Mouse (Mus musculus) heart, postnatal 0 days (tissue): ENCODE results near the gene Ppp2r1a. TPM values are rescaled to one million over a fixed set of nuclear protein-coding genes. Genes with fewer than 3 reads are reported as not detected.

Source experiments
- ATAC-seq: fragments of 200-750 bp; cut with Nextera tagmentation; 2 replicates; pipeline ENCODE4 v1.8.0; 2017; ENCODE audit warnings: low read depth, moderate number of reproducible peaks, moderate library complexity; ENCODE audit not compliant: insufficient read depth
- DNase-seq: peaks from one replicate; pipeline ENCODE4 v3.0.0-alpha.2; 2016; ENCODE audit warnings: low spot score
- H3K27ac ChIP-seq: fragments of 300-500 bp; sonication (generic); 2 replicates; pipeline ENCODE4 v1.5.1; 2014; ENCODE audit warnings: low read depth, mild to moderate bottlenecking
- H3K27me3 ChIP-seq: fragments of 300-500 bp; sonication (generic); 2 replicates; pipeline ENCODE4 v1.6.1; 2014; ENCODE audit warnings: low read length, mixed read lengths; ENCODE audit not compliant: control insufficient read depth, insufficient read depth
- H3K36me3 ChIP-seq: fragments of 300-500 bp; sonication (generic); replicated peaks from 2 replicates; pipeline ENCODE4 v1.6.1; 2014; ENCODE audit warnings: low read length, mixed read lengths; ENCODE audit not compliant: control insufficient read depth, insufficient read depth
- H3K4me1 ChIP-seq: fragments of 300-500 bp; sonication (generic); 2 replicates; pipeline ENCODE4 v1.6.1; 2014; ENCODE audit warnings: antibody characterized with exemption; ENCODE audit not compliant: control insufficient read depth, insufficient read depth
- H3K4me2 ChIP-seq: fragments of 300-500 bp; sonication (generic); 2 replicates; pipeline ENCODE4 v1.6.1; 2014; ENCODE audit warnings: low read depth, mild to moderate bottlenecking, low read length, moderate library complexity
- H3K4me3 ChIP-seq: fragments of 300-500 bp; sonication (generic); 2 replicates; pipeline ENCODE4 v1.5.1; 2014; ENCODE audit warnings: low read depth, low read length
- H3K9ac ChIP-seq: fragments of 300-500 bp; sonication (generic); replicated peaks from 2 replicates; pipeline ENCODE4 v1.6.1; 2014; ENCODE audit warnings: low read depth, low read length, mixed read lengths
- H3K9me3 ChIP-seq: fragments of 300-500 bp; sonication (generic); replicated peaks from 2 replicates; pipeline ENCODE4 v1.6.1; 2016; ENCODE audit warnings: low read length; ENCODE audit not compliant: control insufficient read depth
- CTCF ChIP-seq: IDR thresholded peaks from 2 replicates; pipeline ENCODE4 v1.5.1; 2016; ENCODE audit warnings: antibody characterized with exemption, control low read depth, low read depth
- EP300 ChIP-seq: IDR thresholded peaks from 2 replicates; pipeline ENCODE4 v1.6.1; 2016; ENCODE audit warnings: antibody characterized with exemption, low read depth
- WGBS: fragments of 180-500 bp; shearing (Covaris S2); extraction: QIAGEN DNeasy Blood & Tissue Kit; methylation state at CpG from one replicate; pipeline ENCODE4 v1.1.7; 2014; 5-methylcytosine and 5-hydroxymethylcytosine counted together
- polyA plus RNA-seq: library from polyadenylated mRNA; unstranded; fragments of >200 nt; fragmentation: Nextera tagmentation; extraction: Ambion mirVana; gene quantifications from 2 replicates; pipeline ENCODE4 v1.2.1, GENCODE M21; 2015
- total RNA-seq: library from RNA; depleted of rRNA; stranded (reverse); fragments of >200 nt; gene quantifications from 2 replicates; pipeline ENCODE4 v1.2.3, GENCODE M21; 2014; ENCODE audit warnings: low replicate concordance; rRNA removed

The Ppp2r1a gene
- total RNA-seq (323 and 403 TPM in 2 replicates), polyA plus RNA-seq (264 and 279 TPM in 2 replicates)

- DNase-seq (peak; percentile 100), ATAC-seq (peak; percentile 98)
- Histone ChIP-seq H3K9me3 (no peaks in the 10 kb centered on the region), H3K4me1 (peaks cover 39% of the 10 kb centered on the region), H3K36me3 (no peaks in the 10 kb centered on the region), H3K4me2 (peak within 1 kb of the TSS; percentile 84), H3K27ac (peak within 1 kb of the TSS; percentile 99), H3K9ac (peak within 1 kb of the TSS; percentile 91), H3K4me3 (peak within 1 kb of the TSS; percentile 79), H3K27me3 (no peaks in the 10 kb centered on the region)
- WGBS, result under 1% methylated on average over 69 of the region's 69 CpGs
- TF ChIP-seq CTCF, result no peak; the same call in 1 of the 2 replicates
- peak; percentile 54 for TF ChIP-seq EP300
Measured at GRCm38 (mm10) chr17:20944985-20945891, at the start of gene Ppp2r1a. TSS of gene Ppp2r1a (plus strand) at chr17:20945311.

GRCm38 (mm10) chr17:20904991-20905390 is 40.1 kb upstream of the Ppp2r1a start, which contains the start of gene Vmn1r231:
TSS of gene Vmn1r231 (minus strand) at chr17:20905091.
- no peak within 1 kb of the TSS for H3K27ac ChIP-seq
- DNase-seq, result no peak
- no peak for ATAC-seq

GRCm38 (mm10) chr17:20919614-20920013 is 25.5 kb upstream of the Ppp2r1a start, which contains the start of gene Vmn1r232:
TSS of gene Vmn1r232 (minus strand) at chr17:20919714.
- WGBS, result 42% methylated on average over 1 of the region's 1 CpGs
- Histone ChIP-seq H3K27ac (no peak within 1 kb of the TSS), H3K4me3 (no peak within 1 kb of the TSS), H3K36me3 (no peaks in the 10 kb centered on the region), H3K9ac (no peak within 1 kb of the TSS), H3K27me3 (no peaks in the 10 kb centered on the region), H3K9me3 (no peaks in the 10 kb centered on the region), H3K4me1 (no peaks in the 10 kb centered on the region), H3K4me2 (no peak within 1 kb of the TSS)
- ATAC-seq, result no peak
- no peak for DNase-seq
- TF ChIP-seq CTCF, result no peak
- TF ChIP-seq EP300, result no peak

More at GRCm38 (mm10) chr17:20904991-20905390, 40.1 kb upstream of the Ppp2r1a start, which contains the start of gene Vmn1r231:
- WGBS, result 39% methylated on average over 2 of the region's 2 CpGs
- Histone ChIP-seq H3K9me3 (no peaks in the 10 kb centered on the region), H3K4me1 (no peaks in the 10 kb centered on the region), H3K4me2 (no peak within 1 kb of the TSS), H3K9ac (no peak within 1 kb of the TSS), H3K4me3 (no peak within 1 kb of the TSS), H3K27me3 (no peaks in the 10 kb centered on the region), H3K36me3 (no peaks in the 10 kb centered on the region)
- TF ChIP-seq EP300 (no peak), CTCF (no peak)

- H3K27ac ChIP-seq, result peak overlapping the region; percentile 95
- peaks cover 35% of the 10 kb centered on the region for H3K4me1 ChIP-seq
- H3K4me3 ChIP-seq, result peak overlapping the region; percentile 79
- 41% methylated on average over 3 of the region's 3 CpGs for WGBS
- TF ChIP-seq CTCF (no peak), EP300 (no peak)
- H3K27me3 ChIP-seq, result no peaks in the 10 kb centered on the region
- H3K9me3 ChIP-seq, result no peaks in the 10 kb centered on the region
- no peak for ATAC-seq
- H3K4me2 ChIP-seq, result peak overlapping the region; percentile 69
- H3K9ac ChIP-seq, result peak overlapping the region; percentile 72
- no peaks in the 10 kb centered on the region for H3K36me3 ChIP-seq
- no peak for DNase-seq
Measured at GRCm38 (mm10) chr17:20944226-20944625, 885 bp upstream of the Ppp2r1a start.

GRCm38 (mm10) chr17:20946026-20946565 is 985 bp downstream of the Ppp2r1a start:
- Histone ChIP-seq H3K9ac (peak overlapping the region; percentile 91), H3K27ac (peak overlapping the region; percentile 99), H3K4me1 (peaks cover 39% of the 10 kb centered on the region), H3K4me2 (peak overlapping the region; percentile 84), H3K4me3 (peak overlapping the region; percentile 79), H3K36me3 (peaks cover 2% of the 10 kb centered on the region; the same call in 1 of the 2 replicates), H3K9me3 (no peaks in the 10 kb centered on the region), H3K27me3 (no peaks in the 10 kb centered on the region)
- no peak for TF ChIP-seq EP300
- no peak for TF ChIP-seq CTCF
- DNase-seq (no peak), ATAC-seq (no peak)
- whole genome bisulfite sequencing, result under 1% methylated on average over 13 of the region's 13 CpGs
